Mouse (Mus musculus) embryonic facial prominence, embryonic 11.5 days (tissue): Measurements from ENCODE around the gene Fbln2. TPM values are rescaled to one million over a fixed set of nuclear protein-coding genes. Genes with fewer than 3 reads are reported as not detected.
A peak's percentile ranks its signal among the peaks of the same experiment; 100 is the strongest.

Experiments
- ATAC-seq: fragments of 200-750 bp; cut with Nextera tagmentation; replicated peaks from 2 replicates; pipeline ENCODE4 v1.8.0; 2017; ENCODE audit warnings: low read depth; ENCODE audit not compliant: insufficient number of reproducible peaks, low FRiP score, low TSS enrichment
- DNase-seq: peaks from one replicate; pipeline ENCODE4 v3.0.0-alpha.2; 2015; ENCODE audit warnings: low spot score
- H3K27ac ChIP-seq: fragments of 300-500 bp; sonication (generic); replicated peaks from 2 replicates; pipeline ENCODE4 v1.5.1; 2014; ENCODE audit warnings: mild to moderate bottlenecking, low read depth, low read length, control low read depth
- H3K27me3 ChIP-seq: fragments of 300-500 bp; sonication (generic); 2 replicates; pipeline ENCODE4 v1.6.1; 2014; ENCODE audit warnings: mild to moderate bottlenecking, low read length, moderate library complexity, mixed read lengths; ENCODE audit not compliant: control insufficient read depth, insufficient read depth
- H3K36me3 ChIP-seq: fragments of 300-500 bp; sonication (generic); replicated peaks from 2 replicates; pipeline ENCODE4 v1.6.1; 2014; ENCODE audit warnings: low read depth, mild to moderate bottlenecking, low read length, moderate library complexity, mixed read lengths; ENCODE audit not compliant: control insufficient read depth, insufficient read depth
- H3K4me1 ChIP-seq: fragments of 300-500 bp; sonication (generic); 2 replicates; pipeline ENCODE4 v1.6.1; 2014; ENCODE audit warnings: low read length, mixed read lengths; ENCODE audit not compliant: control insufficient read depth, insufficient read depth
- H3K4me2 ChIP-seq: fragments of 300-500 bp; sonication (generic); 2 replicates; pipeline ENCODE4 v1.6.1; 2014; ENCODE audit warnings: low read depth, mild to moderate bottlenecking, control low read depth, low read length, moderate library complexity
- H3K4me3 ChIP-seq: fragments of 300-500 bp; sonication (generic); 2 replicates; pipeline ENCODE4 v1.5.1; 2014; ENCODE audit warnings: low read depth, low read length, control low read depth
- H3K9ac ChIP-seq: fragments of 300-500 bp; sonication (generic); replicated peaks from 2 replicates; pipeline ENCODE4 v1.6.1; 2014; ENCODE audit warnings: mild to moderate bottlenecking, control low read depth, low read length
- H3K9me3 ChIP-seq: fragments of 300-500 bp; sonication (generic); replicated peaks from 2 replicates; pipeline ENCODE4 v1.6.1; 2016; ENCODE audit warnings: mild to moderate bottlenecking, low read length, inconsistent platforms, mixed read lengths; ENCODE audit not compliant: control insufficient read depth
- WGBS: fragments of 180-500 bp; shearing (Covaris S2); extraction: QIAGEN DNeasy Blood & Tissue Kit; methylation state at CpG from one replicate; pipeline ENCODE4 v1.1.7; 2014; 5-methylcytosine and 5-hydroxymethylcytosine counted together
- polyA plus RNA-seq: library from polyadenylated mRNA; unstranded; fragments of >200 nt; fragmentation: Nextera tagmentation; extraction: Ambion mirVana; gene quantifications from 2 replicates; pipeline ENCODE4 v1.2.1, GENCODE M21; 2014

Fbln2 gene
- polyA plus RNA-seq, 1 experiment from 2014 or later, result 61.9 TPM

DNA sequence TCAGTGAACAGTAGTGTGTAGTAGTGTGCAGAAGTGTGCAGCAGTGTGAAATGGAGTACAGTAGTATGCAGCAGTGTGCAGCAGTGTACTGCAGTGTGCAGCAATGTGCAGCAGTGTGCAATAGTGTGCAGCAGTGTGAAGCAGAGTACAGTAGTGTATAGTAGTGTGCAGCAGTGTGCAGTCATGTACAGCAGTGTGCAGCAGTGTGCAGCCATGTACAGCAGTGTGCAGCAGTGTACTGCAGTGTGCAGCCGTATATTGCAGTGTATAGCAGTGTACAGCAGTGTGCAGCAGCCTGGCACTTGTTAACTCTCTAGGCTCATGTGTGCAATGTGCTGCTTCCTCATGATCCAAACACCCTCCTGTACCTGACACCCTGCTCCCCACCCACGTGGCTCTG, 13.8 kb upstream of the Fbln2 start:
- H3K4me1 ChIP-seq, result peaks cover 10% of the 10 kb centered on the region
- no peaks in the 10 kb centered on the region for H3K36me3 ChIP-seq
- no peak overlapping the region for H3K4me2 ChIP-seq
- H3K27ac ChIP-seq, result no peak overlapping the region
- H3K9me3 ChIP-seq, result no peaks in the 10 kb centered on the region
- no peak; the same call in 1 of the 2 replicates for ATAC-seq
- no peak for DNase-seq
- no peaks in the 10 kb centered on the region for H3K27me3 ChIP-seq
- H3K4me3 ChIP-seq, result no peak overlapping the region
- WGBS, result 67% methylated on average over 2 of the region's 2 CpGs
- H3K9ac ChIP-seq, result no peak overlapping the region

- H3K4me2 ChIP-seq, result no peak overlapping the region
- no peak overlapping the region for H3K4me3 ChIP-seq
- H3K27ac ChIP-seq, result peak overlapping the region; percentile 88
- H3K4me1 ChIP-seq, result peaks cover 10% of the 10 kb centered on the region
- no peaks in the 10 kb centered on the region for H3K27me3 ChIP-seq
- ATAC-seq (peak; percentile 82), DNase-seq (peak; percentile 90)
- H3K36me3 ChIP-seq, result no peaks in the 10 kb centered on the region
- 26% methylated on average over 8 of the region's 8 CpGs for WGBS
- H3K9me3 ChIP-seq, result no peaks in the 10 kb centered on the region
- peak overlapping the region; percentile 27 for H3K9ac ChIP-seq
These were observed 11.6 kb upstream of the Fbln2 start for GRCm38 (mm10) chr6:91200429-91201188.

- Histone ChIP-seq H3K4me3 (no peak overlapping the region), H3K27ac (no peak overlapping the region), H3K9ac (no peak overlapping the region), H3K9me3 (no peaks in the 10 kb centered on the region), H3K4me2 (no peak overlapping the region), H3K36me3 (no peaks in the 10 kb centered on the region), H3K27me3 (no peaks in the 10 kb centered on the region), H3K4me1 (peaks cover 10% of the 10 kb centered on the region)
- DNase-seq, result no peak
- 75% methylated on average over 8 of the region's 8 CpGs for WGBS
- ATAC-seq, result no peak
These were observed 10.3 kb upstream of the Fbln2 start for GRCm38 (mm10) chr6:91201881-91202341.

- no peak overlapping the region for H3K4me3 ChIP-seq
- DNase-seq (no peak), ATAC-seq (no peak)
- H3K27me3 ChIP-seq, result no peaks in the 10 kb centered on the region
- no peak overlapping the region for H3K4me2 ChIP-seq
- peaks cover 10% of the 10 kb centered on the region for H3K4me1 ChIP-seq
- no peak overlapping the region for H3K9ac ChIP-seq
- H3K9me3 ChIP-seq, result no peaks in the 10 kb centered on the region
- H3K36me3 ChIP-seq, result no peaks in the 10 kb centered on the region
- 84% methylated on average over 4 of the region's 4 CpGs for WGBS
- H3K27ac ChIP-seq, result no peak overlapping the region
These were observed 9.7 kb upstream of the Fbln2 start for GRCm38 (mm10) chr6:91202571-91202970.

GRCm38 (mm10) chr6:91205346-91205745, 6.9 kb upstream of the Fbln2 start:
- WGBS, result 72% methylated on average over 3 of the region's 3 CpGs
- H3K4me2 ChIP-seq, result no peak overlapping the region

GRCm38 (mm10) chr6:91205791-91206190, 6.5 kb upstream of the Fbln2 start:
- 78% methylated on average over 5 of the region's 5 CpGs for WGBS
- no peak for ATAC-seq
- no peak overlapping the region for H3K9ac ChIP-seq

More at GRCm38 (mm10) chr6:91205346-91205745, 6.9 kb upstream of the Fbln2 start:
- Histone ChIP-seq H3K4me3 (no peak overlapping the region), H3K27ac (no peak overlapping the region; the same call in 1 of the 2 replicates), H3K9me3 (no peaks in the 10 kb centered on the region), H3K4me1 (peaks cover 9% of the 10 kb centered on the region), H3K27me3 (no peaks in the 10 kb centered on the region), H3K36me3 (no peaks in the 10 kb centered on the region), H3K9ac (no peak overlapping the region)
- DNase-seq (no peak), ATAC-seq (no peak)

GRCm38 (mm10) chr6:91207491-91207890, 4.8 kb upstream of the Fbln2 start:
- no peak overlapping the region for H3K9ac ChIP-seq
- WGBS, result 60% methylated on average over 3 of the region's 3 CpGs
- H3K27me3 ChIP-seq, result no peaks in the 10 kb centered on the region
- H3K9me3 ChIP-seq, result no peaks in the 10 kb centered on the region
- no peaks in the 10 kb centered on the region for H3K36me3 ChIP-seq
- H3K4me1 ChIP-seq, result peaks cover 5% of the 10 kb centered on the region; the same call in 1 of the 2 replicates
- H3K27ac ChIP-seq, result no peak overlapping the region
- ATAC-seq, result no peak
- H3K4me2 ChIP-seq, result no peak overlapping the region
- no peak overlapping the region for H3K4me3 ChIP-seq
- no peak for DNase-seq

More at GRCm38 (mm10) chr6:91205791-91206190, 6.5 kb upstream of the Fbln2 start:
- no peak for DNase-seq
- Histone ChIP-seq H3K4me2 (no peak overlapping the region), H3K27me3 (no peaks in the 10 kb centered on the region), H3K4me3 (no peak overlapping the region), H3K9me3 (no peaks in the 10 kb centered on the region), H3K27ac (no peak overlapping the region), H3K4me1 (peaks cover 5% of the 10 kb centered on the region), H3K36me3 (no peaks in the 10 kb centered on the region)

GRCm38 (mm10) chr6:91209780-91210179, 2.5 kb upstream of the Fbln2 start:
- ATAC-seq (no peak), DNase-seq (peak; percentile 45)
- Histone ChIP-seq H3K27me3 (no peaks in the 10 kb centered on the region), H3K4me2 (no peak overlapping the region), H3K9me3 (no peaks in the 10 kb centered on the region), H3K9ac (peak overlapping the region; percentile 33; the same call in 1 of the 2 replicates), H3K4me1 (peaks cover 5% of the 10 kb centered on the region), H3K27ac (peak overlapping the region; percentile 32; the same call in 1 of the 2 replicates), H3K4me3 (no peak overlapping the region), H3K36me3 (no peaks in the 10 kb centered on the region)
- WGBS, result 8% methylated on average over 2 of the region's 2 CpGs
